Mouse (Mus musculus): ENCODE data around the gene Spata2l.

- TF ChIP-seq CEBPB (IDR thresholded peaks at IDR 0.05; ENCODE audit: insufficient read depth, poor library complexity, severe bottlenecking), result no peak
- no peak for TF ChIP-seq POLR2AphosphoS2 (IDR thresholded peaks at IDR 0.05; ENCODE audit: insufficient read length, low read depth)
- no peak for TF ChIP-seq TCF12 (IDR thresholded peaks at IDR 0.05; ENCODE audit: insufficient read depth, poor library complexity, severe bottlenecking)
- TF ChIP-seq POLR2A (IDR thresholded peaks at IDR 0.05; ENCODE audit: insufficient read length, low read depth), result no peak
- TF ChIP-seq USF1 (IDR thresholded peaks at IDR 0.05; ENCODE audit: low read depth), result no peak
- TF ChIP-seq TCF3 (IDR thresholded peaks at IDR 0.05; ENCODE audit: insufficient read length, low read depth), result no peak
Observed at GRCm38 (mm10) chr8:123215430-123215829, 20.6 kb downstream of the Spata2l start.
